Mouse (Mus musculus) ES-Bruce4 (cell line): ENCODE data around the gene Crtac1. TPM values are rescaled to one million over a fixed set of nuclear protein-coding genes. Genes with fewer than 3 reads are reported as not detected.

Experiments used
- H3K27ac ChIP-seq: 2 replicates; pipeline ENCODE4 v1.5.1; 2012; ENCODE audit warnings: low read length, inconsistent platforms; ENCODE audit not compliant: insufficient read depth
- H3K27me3 ChIP-seq: 2 replicates; pipeline ENCODE4 v1.6.1; 2012; ENCODE audit warnings: mild to moderate bottlenecking, low read length, inconsistent platforms; ENCODE audit not compliant: control insufficient read depth, poor library complexity, insufficient read depth, severe bottlenecking
- H3K36me3 ChIP-seq: 2 replicates; pipeline ENCODE4 v1.6.1; 2012; ENCODE audit warnings: inconsistent platforms, mild to moderate bottlenecking, low read length, moderate library complexity; ENCODE audit not compliant: control insufficient read depth, poor library complexity, insufficient read depth, severe bottlenecking
- H3K4me1 ChIP-seq: one replicate; pipeline ENCODE4 v1.8.1; 2011; ENCODE audit warnings: low read length; ENCODE audit not compliant: control insufficient read depth, insufficient read depth
- H3K4me3 ChIP-seq: 2 replicates; pipeline ENCODE4 v1.5.1; 2011; ENCODE audit warnings: low read depth, mild to moderate bottlenecking, low read length
- H3K9ac ChIP-seq: 2 replicates; pipeline ENCODE4 v1.6.1; 2012; ENCODE audit warnings: low read depth, mild to moderate bottlenecking, inconsistent platforms; ENCODE audit not compliant: poor library complexity, severe bottlenecking
- H3K9me3 ChIP-seq: replicated peaks from 2 replicates; pipeline ENCODE4 v1.6.1; 2012; ENCODE audit warnings: mild to moderate bottlenecking, low read length, inconsistent platforms; ENCODE audit not compliant: control insufficient read depth, poor library complexity, insufficient read depth, severe bottlenecking
- CTCF ChIP-seq: IDR thresholded peaks from one replicate; pipeline ENCODE4 v1.8.1; 2011; ENCODE audit warnings: low read depth, low read length
- EP300 ChIP-seq: IDR thresholded peaks from 2 replicates; pipeline ENCODE4 v1.6.1; 2011; ENCODE audit warnings: low read depth, low read length; ENCODE audit not compliant: insufficient read depth
- POLR2A ChIP-seq: IDR thresholded peaks from one replicate; pipeline ENCODE4 v1.8.1; 2011; ENCODE audit warnings: low read length; ENCODE audit not compliant: insufficient read depth
- polyA plus RNA-seq: library from polyadenylated mRNA; stranded (reverse); fragments of >200 nt; gene quantifications from 2 replicates; pipeline ENCODE4 v1.2.4, GENCODE M21; 2011; ENCODE audit warnings: low read depth; ENCODE audit not compliant: missing spikeins, insufficient read depth, insufficient read length

Gene Crtac1
- polyA plus RNA-seq, 1 experiment, result 12.7 TPM

DNA sequence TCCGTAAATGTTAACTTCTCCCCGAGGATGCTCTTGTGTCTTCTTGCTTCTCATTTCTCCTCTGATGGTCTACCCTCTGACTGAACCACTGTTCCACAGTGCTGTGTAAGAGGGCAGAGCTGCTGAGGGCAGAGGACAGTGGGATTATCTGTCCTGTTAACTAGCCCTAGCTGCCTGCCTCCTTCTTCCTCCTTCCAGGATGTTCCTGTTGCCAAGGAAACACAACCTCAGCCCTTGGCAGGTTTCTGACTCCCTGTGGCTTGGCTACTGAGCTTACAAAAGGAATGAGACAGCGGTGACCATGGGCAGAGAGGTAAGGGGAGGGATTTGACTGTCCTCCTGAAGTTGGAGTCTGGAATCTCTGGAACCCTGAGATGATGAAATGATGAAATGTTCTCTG lies 152.0 kb downstream of the Crtac1 start:
- no peak for TF ChIP-seq CTCF
- TF ChIP-seq POLR2A, result no peak
- no peak for TF ChIP-seq EP300
- no peaks in the 10 kb centered on the region for H3K27me3 ChIP-seq
- H3K27ac ChIP-seq, result no peak overlapping the region

DNA sequence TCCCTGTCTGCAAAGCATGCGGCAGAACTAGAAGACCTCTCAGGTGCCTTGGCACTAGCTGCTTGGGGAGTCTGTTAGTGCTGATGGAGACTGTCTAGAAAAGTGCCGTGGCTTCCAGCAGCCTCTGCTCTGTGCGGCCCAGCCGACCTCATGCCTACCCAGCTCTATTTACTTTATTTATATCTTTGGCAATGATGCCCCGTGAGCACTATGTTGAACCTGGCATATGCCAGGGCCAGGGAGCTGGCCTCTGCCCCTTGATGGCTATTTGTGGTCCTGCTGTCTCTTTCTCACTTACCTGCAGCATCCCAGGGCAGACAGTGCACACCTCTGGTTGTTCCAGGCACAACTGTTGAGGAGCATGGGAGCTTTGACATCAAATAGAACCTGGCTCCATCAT lies 153.1 kb downstream of the Crtac1 start:
- H3K36me3 ChIP-seq, result no peaks in the 10 kb centered on the region
- H3K27me3 ChIP-seq, result no peaks in the 10 kb centered on the region
- TF ChIP-seq EP300, result no peak
- no peak for TF ChIP-seq CTCF
- TF ChIP-seq POLR2A, result no peak
- no peak overlapping the region for H3K9ac ChIP-seq
- H3K27ac ChIP-seq, result no peak overlapping the region
- no peak overlapping the region for H3K4me3 ChIP-seq
- H3K9me3 ChIP-seq, result no peaks in the 10 kb centered on the region
- H3K4me1 ChIP-seq, result no peaks in the 10 kb centered on the region

More for the DNA sequence above, 152.0 kb downstream of the Crtac1 start:
- Histone ChIP-seq H3K9me3 (no peaks in the 10 kb centered on the region), H3K9ac (no peak overlapping the region), H3K4me1 (no peaks in the 10 kb centered on the region), H3K4me3 (no peak overlapping the region), H3K36me3 (no peaks in the 10 kb centered on the region)

DNA sequence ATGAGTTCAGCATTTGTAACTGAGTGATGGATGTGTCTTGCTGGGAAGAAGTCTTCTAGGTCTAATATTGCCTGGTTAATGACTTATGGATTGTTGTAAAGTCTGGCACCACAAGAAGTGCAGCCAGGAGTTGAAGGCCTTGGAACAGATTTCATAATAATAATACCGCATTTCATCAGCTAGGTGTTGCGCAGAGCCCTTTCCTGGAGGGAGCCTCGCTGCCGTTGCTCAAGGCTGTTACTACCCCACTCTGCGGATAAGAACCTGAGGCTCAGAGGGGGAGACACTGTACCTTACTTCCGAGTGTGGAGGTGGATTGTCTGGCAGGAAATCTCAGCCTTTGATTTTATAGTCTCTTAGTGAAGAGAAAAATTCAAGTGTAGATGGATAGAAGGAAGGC lies 154.3 kb downstream of the Crtac1 start:
- H3K36me3 ChIP-seq, result no peaks in the 10 kb centered on the region
- TF ChIP-seq POLR2A (no peak), EP300 (no peak), CTCF (no peak)

DNA sequence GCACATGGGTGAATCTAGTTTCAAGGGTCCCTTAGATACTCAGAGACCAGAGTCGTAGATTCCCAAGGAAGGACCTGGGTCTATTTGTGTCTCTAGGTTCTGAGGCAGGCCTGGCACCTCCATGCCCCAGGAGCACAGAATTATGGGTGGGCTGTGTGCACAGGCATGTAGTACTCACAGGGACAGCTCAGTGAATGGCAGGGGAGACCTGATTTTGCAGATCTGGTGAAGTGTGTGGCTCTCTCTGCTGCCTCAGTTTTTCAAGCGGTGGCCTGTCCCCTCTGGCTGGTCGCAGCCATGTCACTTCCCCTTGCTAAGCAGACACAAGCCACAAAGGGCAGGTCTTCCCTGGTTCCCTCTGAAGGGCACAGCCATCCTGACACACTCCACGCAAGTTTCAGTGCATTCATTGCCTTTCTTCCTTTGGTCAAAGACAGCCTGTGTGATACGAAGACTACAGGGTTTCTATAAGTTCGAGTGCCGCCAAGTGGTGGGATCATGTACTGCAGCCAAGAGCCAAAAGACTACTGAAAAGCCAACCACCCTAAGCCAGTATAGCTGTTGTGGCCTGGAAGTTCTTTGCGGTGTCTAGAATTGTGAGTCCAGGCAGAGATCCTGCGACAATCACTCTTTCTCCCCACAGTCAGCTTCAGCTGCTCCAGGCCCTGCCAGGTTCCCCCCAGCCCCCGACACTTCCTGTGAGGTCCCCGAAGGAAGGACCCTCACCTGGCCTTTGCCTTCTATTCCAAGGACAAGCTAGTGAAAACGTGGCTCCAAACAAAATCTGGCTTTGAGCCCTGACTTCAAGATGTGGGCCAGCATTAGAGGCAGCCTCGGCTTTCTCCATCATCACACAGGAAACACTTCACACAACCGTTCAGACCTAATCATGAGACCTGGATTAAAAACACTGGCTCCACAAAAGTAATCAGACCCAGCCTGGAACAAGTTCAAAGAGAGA lies 159.3 kb downstream of the Crtac1 start:
- Histone ChIP-seq H3K4me1 (peaks cover 2% of the 10 kb centered on the region), H3K9me3 (no peaks in the 10 kb centered on the region), H3K27me3 (no peaks in the 10 kb centered on the region), H3K36me3 (no peaks in the 10 kb centered on the region), H3K9ac (no peak overlapping the region), H3K27ac (no peak overlapping the region), H3K4me3 (no peak overlapping the region)
- TF ChIP-seq POLR2A (no peak), EP300 (no peak), CTCF (peak; percentile 50)

More for the DNA sequence above, 154.3 kb downstream of the Crtac1 start:
- Histone ChIP-seq H3K9ac (no peak overlapping the region), H3K4me3 (no peak overlapping the region), H3K27me3 (no peaks in the 10 kb centered on the region), H3K4me1 (no peaks in the 10 kb centered on the region), H3K27ac (no peak overlapping the region), H3K9me3 (no peaks in the 10 kb centered on the region)

DNA sequence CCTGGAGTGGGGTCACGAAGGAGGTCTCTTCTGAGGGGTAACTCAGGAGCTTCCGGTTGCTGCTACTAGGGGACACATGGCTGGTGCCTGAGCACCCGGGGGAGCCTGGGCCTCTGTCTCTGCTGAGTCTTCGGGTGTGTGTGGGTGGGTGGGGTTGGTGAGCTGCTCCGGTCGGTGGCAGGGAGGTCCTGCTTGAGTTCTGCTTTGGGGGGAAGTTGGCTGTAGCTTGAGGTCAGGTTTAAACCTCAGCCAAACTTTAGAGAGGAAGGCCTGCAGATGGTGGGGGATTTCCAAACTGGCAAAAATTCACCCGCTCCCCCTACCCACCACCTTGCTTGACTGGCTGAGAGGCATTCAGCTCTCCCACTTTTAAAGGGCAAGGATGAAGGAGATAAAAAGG lies 160.4 kb downstream of the Crtac1 start:
- TF ChIP-seq CTCF, result no peak
- TF ChIP-seq EP300, result no peak
- TF ChIP-seq POLR2A, result no peak
- no peaks in the 10 kb centered on the region for H3K36me3 ChIP-seq

DNA sequence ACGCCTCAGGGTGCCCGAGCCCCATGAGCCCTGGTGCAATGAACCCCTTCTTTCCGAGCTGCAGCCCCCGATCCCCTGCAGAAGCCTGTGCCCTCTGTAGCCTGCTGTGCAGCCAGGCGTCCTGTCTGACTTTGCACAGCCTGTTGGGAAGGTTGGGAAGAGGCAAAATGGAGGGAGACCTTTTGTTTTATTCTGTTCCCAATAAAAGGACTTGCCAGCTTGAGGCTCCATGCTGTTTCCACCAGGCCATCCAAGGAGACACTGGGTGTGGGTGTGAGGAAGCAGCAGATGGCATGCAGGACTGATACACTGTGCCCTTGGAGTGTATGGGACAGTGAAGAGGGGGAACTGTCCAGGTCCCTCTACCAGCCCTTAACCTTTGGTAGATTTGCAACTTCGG lies 161.5 kb downstream of the Crtac1 start:
- Histone ChIP-seq H3K9ac (no peak overlapping the region), H3K4me3 (no peak overlapping the region), H3K27ac (no peak overlapping the region), H3K9me3 (no peaks in the 10 kb centered on the region), H3K4me1 (peaks cover 2% of the 10 kb centered on the region), H3K27me3 (no peaks in the 10 kb centered on the region), H3K36me3 (no peaks in the 10 kb centered on the region)
- no peak for TF ChIP-seq POLR2A
- no peak for TF ChIP-seq EP300
- TF ChIP-seq CTCF, result no peak

More for the DNA sequence above, 160.4 kb downstream of the Crtac1 start:
- H3K9ac ChIP-seq, result no peak overlapping the region
- H3K27ac ChIP-seq, result no peak overlapping the region
- H3K4me1 ChIP-seq, result peaks cover 2% of the 10 kb centered on the region
- no peaks in the 10 kb centered on the region for H3K9me3 ChIP-seq
- H3K4me3 ChIP-seq, result no peak overlapping the region
- H3K27me3 ChIP-seq, result no peaks in the 10 kb centered on the region
